Mouse (Mus musculus) embryonic facial prominence, embryonic 10.5 days (tissue): ENCODE data around the gene Kif1bp. TPM values are rescaled to one million over a fixed set of nuclear protein-coding genes. Genes with fewer than 3 reads are reported as not detected.
"Not testable (repeated sequence)": the region's sequence is repeated elsewhere in the genome, so short reads cannot be mapped to it uniquely, and the experiment has no call there.

Source experiments
- DNase-seq: peaks from one replicate; pipeline ENCODE4 v3.0.0-alpha.2; 2017; ENCODE audit warnings: low spot score
- H3K27ac ChIP-seq: fragments of 300-500 bp; sonication (generic); replicated peaks from 2 replicates; pipeline ENCODE4 v1.5.1; 2016; ENCODE audit warnings: mild to moderate bottlenecking
- H3K27me3 ChIP-seq: fragments of 300-500 bp; sonication (generic); replicated peaks from 2 replicates; pipeline ENCODE4 v1.6.1; 2016; ENCODE audit warnings: low read depth, mild to moderate bottlenecking; ENCODE audit not compliant: poor library complexity, severe bottlenecking
- H3K36me3 ChIP-seq: fragments of 300-500 bp; sonication (generic); replicated peaks from 2 replicates; pipeline ENCODE4 v1.6.1; 2016; ENCODE audit warnings: mild to moderate bottlenecking, moderate library complexity
- H3K4me1 ChIP-seq: fragments of 300-500 bp; sonication (generic); 2 replicates; pipeline ENCODE4 v1.6.1; 2016
- H3K4me3 ChIP-seq: fragments of 300-500 bp; sonication (generic); 2 replicates; pipeline ENCODE4 v1.5.1; 2016; ENCODE audit warnings: mild to moderate bottlenecking, moderate library complexity
- H3K9me3 ChIP-seq: fragments of 300-500 bp; sonication (generic); 2 replicates; pipeline ENCODE4 v1.6.1; 2016; ENCODE audit warnings: mild to moderate bottlenecking
- WGBS: fragments of 180-500 bp; shearing (Covaris S2); methylation state at CpG from one replicate; pipeline ENCODE4 v1.1.7; 2016; 5-methylcytosine and 5-hydroxymethylcytosine counted together
- polyA plus RNA-seq: library from polyadenylated mRNA; unstranded; fragments of >200 nt; fragmentation: Nextera tagmentation; extraction: Ambion mirVana; gene quantifications from 2 replicates; pipeline ENCODE4 v1.2.1, GENCODE M21; 2016

Gene Kif1bp
- polyA plus RNA-seq, 1 experiment from 2014 or later, result 35.5 TPM

GRCm38 (mm10) chr10:62505224-62505983 is 72.9 kb downstream of the Kif1bp start:
- Histone ChIP-seq H3K36me3 (no peaks in the 10 kb centered on the region), H3K27me3 (peaks cover 30% of the 10 kb centered on the region), H3K27ac (no peak overlapping the region), H3K9me3 (no peaks in the 10 kb centered on the region), H3K4me3 (no peak overlapping the region), H3K4me1 (peaks cover 9% of the 10 kb centered on the region)
- no peak for DNase-seq
- WGBS, result 82% methylated on average over 9 of the region's 9 CpGs

DNA sequence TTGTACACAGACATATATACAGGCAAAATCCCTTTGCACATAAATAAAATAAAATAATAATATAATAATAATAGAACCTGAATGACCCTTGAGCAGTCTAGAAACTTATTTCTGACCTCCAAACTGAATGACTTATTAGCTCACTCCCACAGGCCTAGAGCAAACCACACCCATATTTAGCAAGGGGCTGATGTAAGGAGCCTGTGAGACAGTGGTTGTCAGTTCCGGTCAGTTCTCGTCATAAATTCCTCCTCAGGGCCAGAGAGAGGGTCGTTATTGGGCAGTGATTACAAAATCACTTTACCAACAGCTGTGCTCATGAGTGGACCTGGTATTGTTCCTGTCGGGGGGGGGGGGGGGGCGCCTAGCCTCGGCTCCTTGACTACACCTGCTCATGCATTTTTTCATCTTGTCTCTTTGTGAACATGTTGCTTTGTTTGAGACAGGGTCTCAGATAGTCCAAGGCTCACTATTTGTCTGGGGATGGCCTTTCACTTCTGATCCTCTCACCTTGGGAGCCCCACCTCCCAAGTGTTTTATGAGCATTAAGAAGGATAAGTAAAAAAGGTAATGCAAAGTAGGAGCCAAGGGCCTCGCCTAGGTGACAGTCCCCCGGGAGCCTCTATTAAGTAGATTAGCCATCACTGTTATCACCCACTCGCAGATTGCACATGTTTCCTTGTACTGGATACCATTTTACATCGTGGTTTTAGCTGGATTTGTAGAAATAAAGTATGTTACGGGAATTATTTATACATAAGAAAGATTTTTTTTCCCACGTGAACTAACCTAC is 74.2 kb downstream of the Kif1bp start:
- H3K36me3 ChIP-seq, result no peaks in the 10 kb centered on the region
- H3K4me1 ChIP-seq, result peaks cover 9% of the 10 kb centered on the region
- no peak for DNase-seq
- H3K27me3 ChIP-seq, result peaks cover 23% of the 10 kb centered on the region
- 77% methylated on average over 12 of the region's 12 CpGs for WGBS
- H3K27ac ChIP-seq, result no peak overlapping the region
- no peaks in the 10 kb centered on the region for H3K9me3 ChIP-seq
- no peak overlapping the region for H3K4me3 ChIP-seq

DNA sequence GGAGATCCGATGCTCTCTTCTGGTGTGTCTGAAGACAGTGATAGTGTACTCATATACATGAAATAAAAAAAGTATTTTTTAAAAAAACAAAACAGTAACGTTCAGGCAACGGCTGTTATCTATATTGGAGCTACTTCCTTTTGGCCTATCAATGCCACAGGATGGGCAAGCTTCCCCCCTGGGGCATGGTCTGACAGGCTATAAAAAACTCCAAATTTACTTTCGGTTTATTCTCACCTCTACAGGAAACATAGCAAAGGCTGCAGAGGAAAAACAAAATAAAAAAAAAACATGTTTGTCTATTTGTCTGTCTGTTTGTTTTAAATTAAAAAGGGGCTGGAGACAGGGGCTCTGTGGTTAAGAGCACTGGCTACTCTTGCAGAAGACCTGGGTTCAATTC is 74.9 kb downstream of the Kif1bp start:
- no peak overlapping the region for H3K4me3 ChIP-seq
- 76% methylated on average over 4 of the region's 4 CpGs for whole genome bisulfite sequencing
- peaks cover 16% of the 10 kb centered on the region for H3K27me3 ChIP-seq

DNA sequence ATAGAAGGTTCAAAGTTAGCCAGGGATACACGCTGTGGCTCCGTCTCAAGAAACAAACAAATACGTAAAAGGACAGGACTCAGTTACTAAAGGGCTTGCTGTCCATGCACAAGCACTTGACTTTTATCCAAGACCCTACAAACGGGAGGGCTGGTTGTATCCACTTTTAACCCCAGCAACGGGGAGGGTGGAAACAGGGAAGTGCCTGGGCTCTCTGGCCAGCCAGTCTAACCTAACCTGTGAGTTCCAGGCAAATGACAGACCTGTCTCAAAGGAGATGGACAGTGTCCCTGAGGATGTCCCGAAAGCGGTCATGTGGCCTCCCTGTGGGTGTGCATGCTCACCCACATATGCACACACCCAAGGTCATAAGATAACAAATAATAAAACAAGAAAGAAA is 76.3 kb downstream of the Kif1bp start:
- no peak for DNase-seq
- no peak overlapping the region for H3K27ac ChIP-seq
- WGBS, result 83% methylated on average over 7 of the region's 7 CpGs

More for the DNA sequence above, 74.9 kb downstream of the Kif1bp start:
- Histone ChIP-seq H3K27ac (no peak overlapping the region), H3K9me3 (no peaks in the 10 kb centered on the region), H3K36me3 (no peaks in the 10 kb centered on the region), H3K4me1 (peaks cover 6% of the 10 kb centered on the region)
- no peak for DNase-seq

GRCm38 (mm10) chr10:62500916-62501615 is 77.2 kb downstream of the Kif1bp start:
- DNase-seq, result no peak
- Histone ChIP-seq H3K9me3 (no peaks in the 10 kb centered on the region), H3K27ac (no peak overlapping the region), H3K27me3 (no peaks in the 10 kb centered on the region), H3K36me3 (no peaks in the 10 kb centered on the region), H3K4me3 (no peak overlapping the region), H3K4me1 (no peaks in the 10 kb centered on the region)
- WGBS, result 92% methylated on average over 9 of the region's 9 CpGs

More for the DNA sequence above, 76.3 kb downstream of the Kif1bp start:
- no peaks in the 10 kb centered on the region for H3K36me3 ChIP-seq
- no peaks in the 10 kb centered on the region for H3K9me3 ChIP-seq
- no peak overlapping the region for H3K4me3 ChIP-seq
- H3K27me3 ChIP-seq, result peaks cover 2% of the 10 kb centered on the region
- no peaks in the 10 kb centered on the region for H3K4me1 ChIP-seq

GRCm38 (mm10) chr10:62500088-62500915 is 78.0 kb downstream of the Kif1bp start:
- DNase-seq, result peak; percentile 72
- H3K4me1 ChIP-seq, result no peaks in the 10 kb centered on the region
- H3K27me3 ChIP-seq, result no peaks in the 10 kb centered on the region
- no peaks in the 10 kb centered on the region for H3K36me3 ChIP-seq
- no peak overlapping the region for H3K4me3 ChIP-seq
- no peaks in the 10 kb centered on the region for H3K9me3 ChIP-seq
- no peak overlapping the region for H3K27ac ChIP-seq
- WGBS, result 27% methylated on average over 15 of the region's 15 CpGs

GRCm38 (mm10) chr10:62491681-62492080 is 86.6 kb downstream of the Kif1bp start:
- peaks cover 10% of the 10 kb centered on the region for H3K4me1 ChIP-seq
- not testable (repeated sequence) for H3K9me3 ChIP-seq, H3K27ac ChIP-seq, DNase-seq, H3K4me3 ChIP-seq, H3K27me3 ChIP-seq, H3K36me3 ChIP-seq
- 86% methylated on average over 3 of the region's 3 CpGs for WGBS

Other genes with a start within 250 kb of the Kif1bp start
- gene Hk1, start 198.5 kb downstream of the Kif1bp start, polyA plus RNA-seq, result 29.1 and 31.7 TPM in 2 replicates
- gene Hkdc1, start 156.0 kb downstream of the Kif1bp start, polyA plus RNA-seq, result 0.34 and 0.69 TPM in 2 replicates
- 0.90 and 1.2 TPM in 2 replicates for gene 4930507D05Rik, start 129.0 kb downstream of the Kif1bp start, polyA plus RNA-seq
- 28.5 and 32.4 TPM in 2 replicates for gene Supv3l1, start 128.7 kb downstream of the Kif1bp start, polyA plus RNA-seq
- gene Vps26a, start 91.7 kb downstream of the Kif1bp start, polyA plus RNA-seq, result 83.2 and 84.7 TPM in 2 replicates
- gene Srgn, start 51.0 kb downstream of the Kif1bp start, polyA plus RNA-seq, result 2.0 and 3.3 TPM in 2 replicates
- 35.1 and 36.7 TPM in 2 replicates for gene Ddx21, start 23.8 kb upstream of the Kif1bp start, polyA plus RNA-seq
- gene Ddx50, start 72.8 kb upstream of the Kif1bp start, polyA plus RNA-seq, result 110 and 120 TPM in 2 replicates
- 2.5 and 3.1 TPM in 2 replicates for gene Stox1, start 147.7 kb upstream of the Kif1bp start, polyA plus RNA-seq
- gene Ccar1, start 213.8 kb upstream of the Kif1bp start, polyA plus RNA-seq, result 173 and 174 TPM in 2 replicates